9 mouse cellular contexts compared by ENCODE assay signal in genomic region chr11:67110168-67110948, GRCm38 (mm10). TPM values are rescaled to one million over a fixed set of nuclear protein-coding genes. Genes with fewer than 3 reads are reported as not detected.
DNase-seq lines count a peak whose midpoint lies in the region; ATAC-seq and TF ChIP-seq lines count a peak whose summit lies in the region.
"Had no signal": no experiment of that assay in that cellular context is flagged by ENCODE, and none has a peak within 500 bp of the region (broad histone marks: within the 10 kb centered on the region; RNA-seq: fewer than 3 reads in every experiment).

No protein-coding gene starts in this region.

- H3K36me3 ChIP-seq in kidney, postnatal 0 days (ENCODE audit: insufficient read depth, low read length) = no peaks in the 10 kb centered on the region
- H3K36me3 ChIP-seq in limb, embryonic 14.5 days (ENCODE audit: control insufficient read depth, insufficient read depth, low read length) = no peaks in the 10 kb centered on the region
- no peaks in the 10 kb centered on the region for H3K36me3 ChIP-seq in neural tube, embryonic 13.5 days
- H3K36me3 ChIP-seq: embryonic facial prominence, embryonic 13.5 days had no signal

- DNase-seq in 416B (ENCODE audit: low read depth) = peak; percentile 47
- DNase-seq in WW6 (ENCODE audit: low read depth, low spot score) = peak; percentile 63
- peak; percentile 85 for DNase-seq in gastrocnemius, adult 2 months
- DNase-seq in kidney, postnatal 0 days (ENCODE audit: low spot score) = peak; percentile 79
- peak; percentile 72 for DNase-seq in limb, embryonic 14.5 days (ENCODE audit: low spot score)
- peak; percentile 44 for DNase-seq in thymus, postnatal 14 days

- H3K27ac ChIP-seq in gastrocnemius, adult 2 months = peak overlapping the region; percentile 97
- H3K27ac ChIP-seq in kidney, postnatal 0 days = no peak overlapping the region
- H3K27ac ChIP-seq in limb, embryonic 14.5 days (replicated peaks; ENCODE audit: low read depth, low read length) = no peak overlapping the region
- H3K27ac ChIP-seq in neural tube, embryonic 13.5 days (replicated peaks) = no peak overlapping the region
- H3K27ac ChIP-seq: embryonic facial prominence, embryonic 13.5 days had no signal

- no peak overlapping the region for H3K4me2 ChIP-seq in kidney, postnatal 0 days (ENCODE audit: low read length)
- no peak overlapping the region for H3K4me2 ChIP-seq in limb, embryonic 14.5 days (replicated peaks; ENCODE audit: low read depth, low read length, severe bottlenecking)
- no peak overlapping the region for H3K4me2 ChIP-seq in neural tube, embryonic 13.5 days
- H3K4me2 ChIP-seq: embryonic facial prominence, embryonic 13.5 days had no signal

- intact Hi-C loops in gastrocnemius, adult 2 months (cut with DNase I) = no loop called here

- H3K27me3 ChIP-seq in kidney, postnatal 0 days (ENCODE audit: insufficient read depth, low read length) = no peaks in the 10 kb centered on the region
- no peaks in the 10 kb centered on the region for H3K27me3 ChIP-seq in limb, embryonic 14.5 days (ENCODE audit: control insufficient read depth, insufficient read depth, low read length)
- no peaks in the 10 kb centered on the region for H3K27me3 ChIP-seq in neural tube, embryonic 13.5 days
- H3K27me3 ChIP-seq: embryonic facial prominence, embryonic 13.5 days had no signal

- H3K4me1 ChIP-seq in kidney, postnatal 0 days (replicated peaks; ENCODE audit: insufficient read depth, low read length) = no peaks in the 10 kb centered on the region
- H3K4me1 ChIP-seq in limb, embryonic 14.5 days (ENCODE audit: control insufficient read depth, insufficient read depth, low read length) = no peaks in the 10 kb centered on the region
- H3K4me1 ChIP-seq in neural tube, embryonic 13.5 days (replicated peaks) = peaks cover 6% of the 10 kb centered on the region

- peak; percentile 62 for ATAC-seq in common myeloid progenitor, adult 5-6 weeks (replicated peaks; ENCODE audit: low read depth, poor library complexity, severe bottlenecking)
- ATAC-seq in kidney, postnatal 0 days (replicated peaks; ENCODE audit: low FRiP score, low read depth) = 0 out of 2 replicates have a peak, but pooled peaks have one; percentile 25
- no peak for ATAC-seq in limb, embryonic 14.5 days (ENCODE audit: low FRiP score, low read depth)
- peak; percentile 62 for ATAC-seq in neural tube, embryonic 13.5 days (ENCODE audit: low read depth)

- H3K4me3 ChIP-seq in gastrocnemius, adult 2 months = peak overlapping the region; percentile 73
- H3K4me3 ChIP-seq in kidney, postnatal 0 days (replicated peaks; ENCODE audit: low read depth, low read length) = no peak overlapping the region
- H3K4me3 ChIP-seq in limb, embryonic 14.5 days (replicated peaks; ENCODE audit: low read length) = no peak overlapping the region
- H3K4me3 ChIP-seq in neural tube, embryonic 13.5 days = no peak overlapping the region
- H3K4me3 ChIP-seq: embryonic facial prominence, embryonic 13.5 days had no signal

- no peak for TF ChIP-seq POLR2A in limb, embryonic 14.5 days (IDR thresholded peaks at IDR 0.05; ENCODE audit: borderline replicate concordance, extremely low read depth, insufficient read depth, insufficient read length)

- WGBS in kidney, postnatal 0 days = 35% methylated on average over 5 of the region's 5 CpGs
- 37% methylated on average over 5 of the region's 5 CpGs for WGBS in limb, embryonic 14.5 days
- 33% methylated on average over 5 of the region's 5 CpGs for WGBS in neural tube, embryonic 13.5 days

- no peaks in the 10 kb centered on the region for H3K9me3 ChIP-seq in kidney, postnatal 0 days (replicated peaks; ENCODE audit: low read length)
- H3K9me3 ChIP-seq in limb, embryonic 14.5 days (ENCODE audit: control insufficient read depth, low read length) = no peaks in the 10 kb centered on the region
- H3K9me3 ChIP-seq in neural tube, embryonic 13.5 days = no peaks in the 10 kb centered on the region
- H3K9me3 ChIP-seq: embryonic facial prominence, embryonic 13.5 days had no signal

- no peak overlapping the region for H3K9ac ChIP-seq in kidney, postnatal 0 days (ENCODE audit: low read depth, low read length)
- no peak overlapping the region for H3K9ac ChIP-seq in limb, embryonic 14.5 days (ENCODE audit: low read depth, low read length, severe bottlenecking)
- no peak overlapping the region for H3K9ac ChIP-seq in neural tube, embryonic 13.5 days
- H3K9ac ChIP-seq: embryonic facial prominence, embryonic 13.5 days had no signal

- TF ChIP-seq CTCF in gastrocnemius, adult 2 months (IDR thresholded peaks at IDR 0.05) = peak; percentile 91; the same call in 1 of the 2 replicates
- TF ChIP-seq CTCF in kidney, postnatal 0 days (IDR thresholded peaks at IDR 0.05; ENCODE audit: low read depth) = peak; percentile 94

RNA-seq across cellular contexts. Expression of gene Myh3, which starts 32.3 kb away (rescaled TPM):
- total RNA-seq in common myeloid progenitor, adult 5-6 weeks (2017) = not detected in 2 replicates
- total RNA-seq in gastrocnemius, adult 2 months (2021) = 10 to 100 TPM in 1 of 2 experiments, 1 to 10 TPM in 1; 7.8 to 15.3 TPM
- polyA plus RNA-seq in kidney, postnatal 0 days (2015; fragmentation: Nextera tagmentation; extraction: Ambion mirVana) = 0.01 and 0.05 TPM in 2 replicates
- polyA plus RNA-seq in limb, embryonic 14.5 days (2012; rRNA removed) = 112 and 192 TPM in 2 replicates
- polyA plus RNA-seq in limb, embryonic 14.5 days (2014; fragmentation: Nextera tagmentation; extraction: Ambion mirVana) = 145 and 205 TPM in 2 replicates
- polyA plus RNA-seq in neural tube, embryonic 13.5 days (2015; fragmentation: Nextera tagmentation; extraction: Ambion mirVana) = 3.7 and 11.5 TPM in 2 replicates

RNA-seq across cellular contexts. Expression of gene Sco1, which starts 57.9 kb away (rescaled TPM):
- 24.5 and 25.7 TPM in 2 replicates for total RNA-seq in common myeloid progenitor, adult 5-6 weeks (2017)
- total RNA-seq in gastrocnemius, adult 2 months (2021) = 10 to 100 TPM in 1 of 2 experiments, 1 to 10 TPM in 1; 5.6 to 10.3 TPM
- polyA plus RNA-seq in kidney, postnatal 0 days (2015; fragmentation: Nextera tagmentation; extraction: Ambion mirVana) = 16.0 and 16.7 TPM in 2 replicates
- 7.5 and 8.8 TPM in 2 replicates for polyA plus RNA-seq in limb, embryonic 14.5 days (2012; rRNA removed)
- polyA plus RNA-seq in limb, embryonic 14.5 days (2014; fragmentation: Nextera tagmentation; extraction: Ambion mirVana) = 14.8 and 15.8 TPM in 2 replicates
- 14.2 and 15.4 TPM in 2 replicates for polyA plus RNA-seq in neural tube, embryonic 13.5 days (2015; fragmentation: Nextera tagmentation; extraction: Ambion mirVana)

RNA-seq across cellular contexts. Expression of gene Adprm, which starts 58.0 kb away (rescaled TPM):
- 13.6 and 15.1 TPM in 2 replicates for total RNA-seq in common myeloid progenitor, adult 5-6 weeks (2017)
- total RNA-seq in gastrocnemius, adult 2 months (2021) = 1 to 10 TPM; 6.8 to 9.9 TPM
- polyA plus RNA-seq in kidney, postnatal 0 days (2015; fragmentation: Nextera tagmentation; extraction: Ambion mirVana) = 29.0 and 29.5 TPM in 2 replicates
- 34.0 and 34.3 TPM in 2 replicates for polyA plus RNA-seq in limb, embryonic 14.5 days (2012; rRNA removed)
- 33.3 and 38.1 TPM in 2 replicates for polyA plus RNA-seq in limb, embryonic 14.5 days (2014; fragmentation: Nextera tagmentation; extraction: Ambion mirVana)
- 38.0 and 41.3 TPM in 2 replicates for polyA plus RNA-seq in neural tube, embryonic 13.5 days (2015; fragmentation: Nextera tagmentation; extraction: Ambion mirVana)
